Mouse (Mus musculus) lung, adult 2 months (tissue): ENCODE measurements at regions not wholly inside any gene's neighbourhood (a gene's known extent, or its start where the extent isn't known, plus 50 kb on each side); places are given as distances from the start of the nearest gene placed in this dataset.
"Not testable (repeated sequence)": the region's sequence is repeated elsewhere in the genome, so short reads cannot be mapped to it uniquely, and the experiment has no call there.

Experiments
- CTCF ChIP-seq: fragments of 200-500 bp; IDR thresholded peaks from 2 replicates; pipeline ENCODE4 v1.5.1; 2011; ENCODE audit warnings: mild to moderate bottlenecking, low read length, control low read depth; ENCODE audit not compliant: insufficient read depth
- POLR2A ChIP-seq: fragments of 200-500 bp; IDR thresholded peaks from 2 replicates; pipeline ENCODE4 v1.6.1; 2011; ENCODE audit warnings: low read depth, mild to moderate bottlenecking, control low read depth, low read length, borderline replicate concordance; ENCODE audit errors: extremely low read depth

GRCm38 (mm10) chr6:7442286-7442685, 112.4 kb upstream of the Tac1 start:
- TF ChIP-seq CTCF, POLR2A: not testable (repeated sequence)
